Mouse (Mus musculus): ENCODE results near the gene Ano6.

Gene Ano6

DNA sequence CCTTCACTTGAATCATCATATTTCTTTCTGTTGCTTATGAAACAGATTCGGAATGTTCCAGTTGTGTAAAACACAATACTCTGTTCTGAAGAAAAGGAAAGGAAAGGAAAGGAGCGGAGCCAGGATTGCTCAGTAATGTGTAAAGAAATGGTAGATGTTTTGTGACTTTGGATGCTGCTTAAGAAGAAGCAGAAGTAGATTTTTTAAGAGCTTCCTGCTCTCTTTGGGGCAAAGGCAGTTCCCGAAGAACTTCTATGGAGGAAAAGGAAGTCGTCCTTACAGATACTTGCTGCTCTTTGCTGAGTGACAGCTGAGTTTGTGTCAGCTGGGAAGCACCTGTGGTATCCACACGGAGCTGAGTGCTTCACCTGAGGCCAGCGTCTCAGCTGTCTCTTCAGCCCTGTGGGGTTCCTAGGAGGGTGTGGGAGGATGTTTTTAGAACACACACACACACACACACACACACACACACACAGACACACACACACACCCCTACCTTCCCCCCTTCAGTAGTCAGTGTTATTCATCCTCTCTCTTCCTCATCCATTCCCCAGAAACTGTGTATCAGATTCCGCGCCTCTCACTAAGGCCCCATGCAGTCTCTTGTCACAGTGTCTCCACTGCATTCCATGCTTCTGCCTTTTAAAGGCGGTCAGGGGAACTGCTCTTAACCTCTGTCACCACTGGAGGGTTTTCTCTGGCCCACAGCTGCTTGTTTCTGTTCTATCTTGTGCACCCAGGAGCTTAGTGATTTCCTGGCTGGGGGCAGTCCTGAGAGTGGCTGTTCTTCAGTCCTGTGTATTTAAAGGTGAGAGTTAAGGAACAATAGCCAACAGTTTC is 6.7 kb downstream of the Ano6 start:
- DNase-seq: no peak

DNA sequence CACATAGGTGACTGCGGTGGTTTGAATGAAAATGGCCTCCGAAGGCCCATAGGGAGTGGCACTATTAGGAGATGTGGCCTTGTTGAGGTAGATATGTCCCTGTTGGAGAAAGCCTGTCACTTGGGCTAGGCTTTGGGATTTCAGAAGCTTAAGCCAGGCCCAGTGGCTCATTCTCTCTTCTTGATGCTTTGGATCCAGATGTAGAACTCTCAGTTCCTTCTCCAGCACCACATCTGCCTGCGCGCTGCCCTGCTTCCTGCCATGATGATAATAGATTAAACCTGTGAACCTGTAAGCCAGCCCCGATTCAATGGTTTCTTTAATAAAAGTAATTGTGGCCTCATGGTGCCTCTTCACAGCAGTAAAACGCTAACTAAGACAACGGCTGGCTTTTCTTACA is 7.6 kb downstream of the Ano6 start:
- DNase-seq: no peak

DNA sequence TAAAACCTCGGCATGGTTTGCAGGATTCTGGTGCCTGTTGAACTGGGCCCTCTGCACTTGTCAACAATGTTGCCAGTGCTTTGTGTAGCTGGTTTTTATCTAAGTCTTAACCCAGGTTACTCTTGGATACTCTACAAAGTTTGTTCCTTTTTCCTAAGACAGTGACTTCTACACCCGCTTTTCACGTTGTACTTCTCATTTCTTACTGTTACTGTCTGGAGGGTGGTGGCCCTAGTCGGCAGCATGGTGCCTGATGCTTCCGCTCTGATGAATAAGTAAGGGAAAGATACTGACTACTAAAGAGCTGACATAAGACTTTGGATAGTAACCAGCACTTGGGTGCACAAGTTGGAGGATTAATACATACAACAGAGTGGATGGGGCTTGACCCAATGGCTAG is 9.0 kb downstream of the Ano6 start:
- no peak for DNase-seq

DNA sequence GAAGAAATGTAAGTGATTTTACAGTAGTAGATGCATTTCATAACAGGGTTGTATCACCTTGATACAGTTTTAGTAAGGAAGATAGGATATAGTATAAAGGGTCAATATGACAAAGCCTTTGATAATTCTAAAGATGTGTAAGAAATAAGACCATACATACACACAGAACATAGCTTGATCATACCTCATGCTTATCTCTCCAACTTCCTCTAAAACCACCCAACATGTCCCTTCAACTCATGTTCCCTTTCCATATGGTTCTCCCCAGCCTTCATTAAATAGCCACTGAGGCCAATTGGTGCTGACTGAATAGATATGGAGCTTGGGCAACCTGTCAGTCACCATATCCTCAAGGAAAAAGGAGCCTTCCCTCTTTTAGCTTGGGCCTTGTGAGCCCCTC is 9.4 kb downstream of the Ano6 start:
- no peak for DNase-seq

DNA sequence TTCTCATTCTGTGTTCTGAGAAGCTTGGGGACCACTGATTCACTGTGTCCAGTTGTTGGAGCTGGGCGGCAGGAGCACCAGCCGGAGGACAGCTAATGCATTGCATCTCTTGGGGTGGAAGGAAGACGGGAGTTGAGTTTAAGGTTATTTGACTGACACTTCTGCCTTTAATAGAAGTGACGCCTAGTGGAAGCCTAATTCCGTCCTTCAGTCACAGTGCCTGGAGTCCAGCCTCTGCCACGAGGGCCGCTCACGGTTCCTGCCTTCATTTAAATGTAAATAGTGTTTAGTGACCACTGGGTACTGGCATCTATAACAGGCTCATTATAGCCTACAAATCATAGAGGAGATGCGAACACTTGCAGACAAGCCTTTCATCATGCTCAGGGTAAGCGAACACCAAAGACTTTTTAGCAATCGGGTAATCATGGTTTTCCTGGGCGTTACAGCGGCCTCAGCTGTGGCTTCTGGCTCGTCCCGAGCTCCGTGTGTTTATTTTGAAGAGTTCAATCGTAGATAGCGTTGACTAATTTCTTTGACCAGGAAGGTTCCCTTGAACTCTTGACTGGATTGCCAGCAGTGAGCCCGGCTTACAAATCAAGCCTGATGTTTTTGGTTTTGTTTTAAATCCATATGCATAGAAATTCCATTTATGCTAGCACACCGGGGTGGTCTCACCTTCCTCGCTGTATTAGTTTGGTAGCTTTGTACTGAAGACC is 10.8 kb downstream of the Ano6 start:
- no peak for DNase-seq

DNA sequence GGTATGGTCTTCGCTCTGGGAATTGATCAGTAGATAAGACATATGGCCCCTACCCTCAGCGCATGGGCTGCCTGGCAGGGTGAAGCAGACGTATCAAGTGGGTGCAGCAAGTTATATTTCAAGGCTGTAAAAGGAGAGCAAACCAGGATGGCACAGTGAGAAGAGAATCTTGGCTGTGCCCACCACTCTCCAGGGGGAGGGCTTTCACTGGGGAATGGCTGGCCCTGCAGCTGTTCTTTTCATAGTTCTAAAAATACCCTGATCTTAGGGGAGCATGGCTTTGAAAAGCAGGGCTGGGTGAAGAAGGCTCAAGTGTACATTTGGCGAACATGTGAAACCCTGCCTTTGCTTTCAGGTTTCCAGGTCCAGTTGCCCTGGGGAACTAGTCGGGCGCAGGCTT is 11.5 kb downstream of the Ano6 start:
- no peak for DNase-seq

DNA sequence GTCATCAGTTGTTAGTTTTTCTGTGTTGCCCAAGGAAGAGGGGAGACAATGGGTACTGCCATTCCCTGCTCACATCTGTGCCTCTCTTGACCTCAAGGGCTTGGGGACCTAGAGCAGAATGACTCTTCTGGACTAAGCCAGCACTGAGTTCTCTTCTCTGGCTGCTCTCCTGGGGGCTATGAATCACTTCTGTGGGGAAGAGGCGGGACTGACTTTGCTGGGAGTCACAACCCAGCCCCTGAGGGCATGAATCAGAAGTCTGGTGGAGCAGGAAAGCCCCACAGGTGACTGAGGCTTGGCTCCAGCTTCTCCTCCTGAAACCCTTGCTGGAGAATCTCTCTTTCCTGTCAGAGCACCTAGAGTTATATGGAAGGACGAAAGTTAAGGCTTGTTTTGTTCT is 12.1 kb downstream of the Ano6 start:
- DNase-seq: no peak

DNA sequence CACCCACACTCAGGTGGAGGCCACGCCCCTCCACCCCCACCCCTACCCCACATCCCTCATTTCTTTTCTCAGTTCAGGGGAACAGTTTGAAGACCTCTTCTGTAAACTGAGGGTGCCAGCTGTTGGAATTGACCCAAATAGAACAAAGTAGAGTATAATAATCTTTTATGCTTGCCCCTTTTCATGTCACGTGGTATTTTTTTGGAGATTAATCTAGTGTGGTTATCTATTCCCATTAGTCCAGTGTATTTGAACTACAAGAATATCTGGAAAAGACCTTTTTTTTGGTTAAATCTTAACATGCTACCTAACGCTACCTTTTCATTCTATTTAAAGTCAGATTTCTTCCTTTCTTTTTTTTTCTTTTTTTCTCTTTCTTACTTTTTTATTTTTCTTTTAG is 12.8 kb downstream of the Ano6 start:
- DNase-seq: no peak

DNA sequence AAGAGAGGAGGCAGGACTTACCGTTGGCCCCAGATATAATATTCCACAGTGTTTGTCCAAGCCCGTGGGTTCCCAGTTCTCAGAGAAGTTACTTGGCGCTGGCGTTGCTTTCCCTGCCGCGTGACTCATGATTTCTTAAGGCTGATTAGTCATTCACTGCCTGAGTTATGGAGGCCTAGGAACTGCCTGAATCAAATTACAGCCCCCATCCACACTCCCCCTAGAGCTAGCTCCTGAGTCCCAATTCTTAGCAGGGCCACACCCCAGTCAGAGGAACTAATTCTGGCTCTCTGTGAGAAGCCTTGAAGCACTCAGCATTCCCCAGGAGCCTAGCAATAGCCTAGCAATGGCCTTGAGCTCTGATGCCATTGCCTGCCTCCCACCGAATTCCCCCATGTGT is 13.6 kb downstream of the Ano6 start:
- DNase-seq: peak; percentile 65

DNA sequence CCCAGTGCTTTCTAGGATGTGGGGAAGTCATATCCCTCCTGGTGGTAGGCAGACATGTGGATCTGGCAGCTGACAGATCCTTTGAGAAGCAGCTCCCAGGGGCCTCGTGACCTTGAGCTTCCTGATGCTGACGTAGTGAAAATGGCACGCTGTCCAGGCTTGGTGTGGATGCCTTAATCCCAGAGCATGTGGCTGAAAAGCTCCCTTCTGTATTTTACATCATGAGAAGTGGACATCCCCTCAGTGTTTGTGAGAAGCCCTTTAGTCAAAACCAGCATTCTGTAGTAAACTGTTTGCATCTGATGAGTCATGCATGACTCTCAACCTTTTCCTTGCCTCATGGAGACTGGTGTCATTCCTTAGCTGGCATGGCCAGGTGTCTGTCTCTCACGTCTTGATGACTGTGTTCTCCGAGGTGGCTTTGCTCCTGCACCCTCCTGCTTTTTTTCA is 14.4 kb downstream of the Ano6 start:
- DNase-seq: no peak

DNA sequence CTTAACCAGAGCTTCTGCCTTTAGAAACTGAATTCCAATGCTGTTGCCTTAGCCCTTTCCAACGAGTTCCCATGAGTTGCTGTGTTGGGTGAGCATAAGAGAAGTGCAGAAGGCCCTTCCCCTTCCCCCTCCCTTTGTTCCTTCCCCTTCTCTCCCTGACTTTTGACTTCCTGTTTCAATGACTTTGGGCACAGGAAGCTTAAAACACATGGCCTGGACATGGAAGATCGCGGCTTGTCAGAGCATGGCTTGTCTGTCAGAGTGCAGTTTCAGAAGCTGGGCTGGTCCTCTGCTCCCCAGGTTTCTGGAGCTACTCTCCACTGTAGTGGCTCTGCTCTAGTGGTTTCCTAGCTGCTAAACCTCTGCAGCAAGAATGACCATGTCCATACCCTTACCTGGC is 17.3 kb downstream of the Ano6 start:
- DNase-seq: no peak

DNA sequence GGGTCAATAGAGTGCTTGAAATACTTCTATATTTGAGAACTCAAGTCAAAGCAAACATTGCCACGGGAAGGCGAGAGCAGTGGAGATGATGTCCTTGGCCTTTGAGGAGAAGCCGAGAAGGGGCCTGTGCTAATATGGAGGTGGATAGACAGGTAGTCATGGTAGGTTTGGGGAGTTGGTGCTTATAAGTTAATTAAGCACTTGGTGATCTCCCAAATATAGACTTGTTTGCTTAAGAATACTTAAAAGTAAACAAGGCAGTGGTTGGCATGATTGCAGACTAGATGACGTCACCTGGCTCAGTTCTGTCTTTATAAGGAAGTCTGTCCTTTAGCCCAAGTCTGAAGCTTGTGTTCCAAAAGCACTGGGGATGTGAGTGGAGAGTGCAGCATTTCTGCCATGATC is 19.7 kb downstream of the Ano6 start:
- peak; percentile 55 for DNase-seq

DNA sequence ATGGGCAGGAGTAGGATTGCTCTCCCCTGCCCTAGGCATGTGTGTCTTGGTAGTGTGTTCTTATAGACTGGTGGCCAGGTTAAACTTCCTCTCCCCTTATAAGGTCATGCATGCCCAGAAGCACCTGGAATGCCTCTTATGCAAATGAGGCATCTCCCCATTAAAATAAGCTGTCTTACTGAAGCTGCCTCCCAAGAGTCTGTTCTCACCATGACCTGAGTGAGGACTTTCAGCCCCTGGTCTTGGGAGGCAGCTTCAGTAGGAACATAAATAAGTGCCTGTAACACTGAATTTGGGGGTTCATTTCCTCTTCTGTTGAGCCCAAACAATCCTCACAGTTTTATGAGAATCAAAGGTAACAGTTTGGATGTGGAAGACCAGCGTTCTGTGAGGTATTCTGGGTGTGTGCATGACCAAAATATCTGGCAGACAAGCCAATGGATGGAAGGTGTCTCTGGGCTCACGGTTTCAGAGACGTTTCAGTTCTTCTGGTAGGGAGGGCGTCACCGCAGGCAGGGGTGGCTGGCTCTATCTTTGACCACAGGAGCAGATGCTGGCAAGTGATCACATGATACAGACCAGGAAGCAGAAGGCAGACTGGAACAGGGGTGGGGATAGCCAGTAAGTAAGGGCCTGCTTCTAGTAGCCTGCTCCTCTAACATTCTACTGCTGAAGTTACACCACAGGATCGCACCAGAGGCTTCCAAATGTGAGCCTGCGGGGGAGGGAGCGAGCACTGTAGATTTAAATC is 22.4 kb downstream of the Ano6 start:
- DNase-seq: no peak

DNA sequence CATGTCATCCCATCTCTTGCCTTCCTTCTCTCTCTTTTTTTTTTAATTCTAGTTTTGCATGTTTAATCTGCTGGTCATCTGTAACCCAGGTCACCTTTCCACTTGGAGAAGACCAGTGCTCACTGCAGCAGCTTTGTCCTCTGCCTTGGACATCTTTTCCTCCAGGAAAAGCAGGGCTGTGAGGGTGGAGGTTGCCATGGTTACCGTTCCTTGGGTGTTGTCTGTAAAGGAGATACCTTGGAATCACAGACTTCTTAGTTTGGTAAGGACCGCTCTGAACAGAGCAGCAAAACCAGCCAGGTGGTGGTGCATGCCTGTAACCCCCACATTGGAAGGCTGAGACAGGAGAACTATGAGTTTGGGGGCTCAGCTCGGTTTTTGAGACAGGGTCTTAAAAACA is 26.9 kb downstream of the Ano6 start:
- DNase-seq: no peak

DNA sequence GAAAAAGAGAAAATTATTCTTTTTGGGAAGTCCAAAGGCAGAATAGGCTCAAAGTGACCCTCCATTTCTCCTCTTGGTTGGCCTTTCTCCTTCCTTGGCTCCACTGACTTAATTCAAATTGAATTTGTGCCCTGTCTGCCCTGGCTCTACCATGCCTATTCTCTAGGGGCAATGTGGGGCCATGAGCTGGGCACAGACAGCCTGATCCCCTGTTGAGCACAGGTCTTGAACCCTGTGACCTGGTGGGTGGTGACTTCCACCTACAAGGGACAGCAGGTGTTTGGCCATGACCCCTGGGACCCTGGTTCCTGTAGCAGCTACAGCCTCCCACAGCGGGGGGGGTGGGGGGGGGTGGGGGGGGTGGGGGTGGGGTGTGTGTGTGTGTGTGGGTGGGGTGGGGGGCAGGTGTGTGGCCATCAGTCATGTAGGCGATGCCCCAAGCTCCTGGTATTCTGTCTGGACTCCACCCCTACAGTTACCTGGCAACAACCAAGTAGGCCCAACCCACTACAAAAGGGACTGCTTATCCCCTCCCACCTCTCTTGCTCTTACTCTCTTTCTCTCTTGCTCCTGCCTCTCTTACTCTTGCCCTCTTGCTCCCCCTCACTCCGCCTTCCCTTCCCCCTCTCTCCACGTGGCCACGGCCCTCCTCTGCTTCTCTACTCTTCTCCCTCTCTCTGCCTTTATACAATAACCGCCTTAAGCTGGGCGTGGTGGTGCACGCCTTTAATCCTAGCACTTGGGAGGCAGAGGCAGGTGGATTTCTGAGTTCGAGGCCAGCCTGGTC is 28.8 kb downstream of the Ano6 start:
- no peak for DNase-seq

DNA sequence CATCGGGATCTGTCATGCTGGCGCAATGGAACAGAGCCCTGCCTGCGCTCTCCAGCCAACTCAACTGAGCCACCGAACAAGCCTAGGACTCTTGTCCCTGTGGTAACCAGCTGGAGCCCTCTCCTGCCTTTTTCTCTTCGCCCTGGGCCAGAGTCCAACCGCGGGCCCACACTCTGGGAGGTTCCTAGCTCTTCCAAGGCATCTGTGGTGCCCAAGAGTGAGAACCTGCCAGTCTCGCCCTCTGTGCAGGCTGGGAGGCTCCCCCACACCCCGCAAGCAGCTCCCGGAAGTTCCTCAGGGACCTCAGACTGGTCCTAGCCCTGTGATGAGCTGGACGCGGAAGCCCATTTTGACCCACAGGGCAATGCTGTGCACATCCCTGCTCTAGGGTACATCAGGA is 29.5 kb downstream of the Ano6 start:
- no peak for DNase-seq

DNA sequence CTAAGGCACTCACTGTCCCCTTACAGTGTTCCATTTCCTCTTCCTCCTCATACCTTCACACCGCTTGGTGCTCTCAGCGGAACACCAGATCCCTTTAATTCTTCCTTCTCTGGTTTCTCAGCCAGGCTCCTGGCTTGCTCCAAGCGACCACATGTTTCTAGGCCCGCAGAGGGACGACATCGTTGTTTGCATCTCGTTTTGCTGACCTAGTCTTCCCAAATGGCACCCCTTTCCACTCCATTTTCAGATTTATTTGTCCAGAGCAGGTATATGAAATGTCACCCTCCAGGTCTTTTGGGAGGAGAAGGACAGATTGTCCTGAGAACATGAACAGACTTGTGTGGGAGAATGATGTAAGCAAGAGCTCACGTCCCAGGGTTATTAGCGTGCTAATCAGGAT is 30.0 kb downstream of the Ano6 start:
- no peak for DNase-seq

DNA sequence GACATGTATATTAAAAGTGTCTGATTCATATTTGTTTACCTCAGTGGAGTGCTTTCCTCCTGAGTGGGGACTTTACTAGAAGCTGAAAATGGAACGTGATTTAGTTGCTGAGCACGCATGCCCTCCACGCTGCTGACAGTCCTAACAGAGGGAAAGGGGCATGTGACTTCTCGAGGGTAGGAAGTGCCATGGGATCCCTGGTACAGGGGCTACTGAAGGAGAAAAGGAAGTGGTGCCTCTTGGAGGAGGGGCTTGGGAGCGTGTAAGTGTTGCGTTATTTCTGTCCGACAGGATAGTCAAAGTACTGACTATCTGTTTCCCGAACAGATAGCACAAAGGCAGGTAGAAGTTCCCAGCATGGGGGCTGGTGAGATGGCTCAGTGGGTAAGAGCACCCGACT is 31.5 kb downstream of the Ano6 start:
- DNase-seq: no peak

DNA sequence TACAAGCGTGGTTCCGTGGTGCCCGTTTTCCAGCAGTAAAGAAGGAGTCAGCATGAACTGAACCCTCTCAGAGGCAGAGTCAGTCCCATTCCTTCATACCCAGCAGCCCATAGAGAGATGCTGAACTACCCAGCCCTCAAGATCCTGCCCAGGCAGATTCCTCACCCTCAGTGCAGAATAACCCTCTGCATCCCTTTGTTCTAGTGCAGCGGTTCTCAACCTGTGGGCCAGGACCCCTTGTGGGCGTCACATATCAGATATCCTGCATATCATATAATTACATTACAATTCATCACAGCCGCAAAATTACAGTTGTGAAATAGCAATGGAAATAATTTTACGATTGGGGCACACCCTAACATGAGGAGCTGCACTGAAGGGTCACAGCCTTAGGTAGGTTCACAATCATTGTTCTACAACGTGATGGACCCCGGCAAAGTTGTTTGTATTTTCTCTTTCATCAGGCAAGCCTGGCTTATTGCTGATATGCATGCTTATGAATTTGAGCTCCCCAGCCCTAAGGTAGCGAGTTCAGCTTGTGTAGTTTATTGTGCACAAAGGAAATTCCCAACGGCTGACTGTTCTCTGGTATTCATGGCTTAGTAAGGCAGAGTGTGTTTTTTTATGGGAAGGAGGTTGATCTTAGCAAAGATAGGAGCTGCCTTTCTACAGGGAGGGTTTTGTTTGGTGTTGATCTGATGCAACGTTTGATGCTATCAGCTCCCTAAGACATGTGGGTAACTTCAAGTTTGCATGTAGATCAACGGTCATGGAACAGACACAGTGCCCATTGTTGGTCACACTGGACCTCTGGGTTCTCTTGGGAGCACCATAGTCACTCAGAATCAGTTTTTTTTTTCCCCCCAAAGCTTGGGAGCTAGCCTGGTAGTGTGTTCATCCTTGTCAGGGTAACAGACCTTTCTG is 33.0 kb downstream of the Ano6 start:
- no peak for DNase-seq

DNA sequence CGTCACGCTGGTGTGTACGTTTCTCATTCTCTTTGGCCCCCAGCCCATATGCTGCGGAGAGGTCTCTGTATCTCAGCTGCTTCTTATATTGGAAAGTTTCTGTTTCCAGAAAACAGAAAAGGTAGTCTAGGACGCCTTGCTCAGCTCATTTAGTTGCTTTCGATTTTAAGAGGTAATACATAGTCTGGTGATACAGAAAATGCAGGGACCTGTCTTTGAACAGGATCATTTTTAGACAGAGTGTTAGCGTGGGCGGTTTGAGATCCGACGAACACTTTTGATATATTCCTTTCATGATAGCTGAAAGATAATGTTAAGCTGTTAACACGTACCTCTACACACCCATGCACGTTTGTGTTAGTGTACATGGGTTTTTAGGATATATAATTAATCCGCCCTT is 35.9 kb downstream of the Ano6 start:
- DNase-seq: no peak

DNA sequence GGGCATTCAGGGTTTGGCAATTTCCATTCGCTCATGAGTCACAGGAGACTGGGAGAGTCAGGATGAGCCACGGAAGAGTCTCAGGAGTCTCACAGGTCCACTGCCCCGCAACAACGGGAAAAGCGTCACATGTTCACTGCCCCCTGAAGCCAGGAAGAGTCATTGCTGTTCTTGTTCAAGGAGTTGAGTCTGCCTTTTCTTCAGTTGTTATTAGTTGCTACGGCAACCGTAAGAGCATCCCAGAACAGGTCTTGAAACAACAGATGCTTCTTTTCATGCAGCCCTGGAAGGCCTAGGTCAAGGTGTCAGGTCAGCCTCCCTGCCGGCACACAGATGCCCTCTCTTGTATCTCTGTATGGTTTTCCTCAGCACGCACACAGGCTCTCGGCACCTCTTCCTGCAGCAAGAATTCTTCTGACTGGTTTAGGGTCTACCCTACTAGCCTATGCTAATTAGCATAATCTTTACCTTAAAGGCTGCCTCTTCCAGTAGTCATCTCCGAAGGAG is 36.9 kb downstream of the Ano6 start:
- no peak for DNase-seq

Data from lung, postnatal 14 days (tissue).